Mouse (Mus musculus) lung, postnatal 14 days (tissue): ENCODE measurements around the gene Nrf1.

Experiments used
- DNase-seq: peaks from one replicate; pipeline ENCODE4 v3.0.0; 2021

The Nrf1 gene

GRCm38 (mm10) chr6:30081339-30081738 lies 33.6 kb downstream of the Nrf1 start:
- peak; percentile 41 for DNase-seq

- DNase-seq: no peak
Measured at GRCm38 (mm10) chr6:30083307-30083706, 35.5 kb downstream of the Nrf1 start.

- no peak for DNase-seq
Measured at GRCm38 (mm10) chr6:30085351-30085750, 37.6 kb downstream of the Nrf1 start.

GRCm38 (mm10) chr6:30091221-30091620 lies 43.4 kb downstream of the Nrf1 start:
- DNase-seq: no peak

GRCm38 (mm10) chr6:30092816-30093215 lies 45.0 kb downstream of the Nrf1 start:
- DNase-seq: no peak

- DNase-seq: no peak
Measured at GRCm38 (mm10) chr6:30101773-30102415, 54.1 kb downstream of the Nrf1 start.

- DNase-seq: no peak
Measured at GRCm38 (mm10) chr6:30106091-30106490, 58.3 kb downstream of the Nrf1 start.

- DNase-seq: no peak
Measured at GRCm38 (mm10) chr6:30107456-30107855, 59.7 kb downstream of the Nrf1 start.

- DNase-seq: no peak
Measured at GRCm38 (mm10) chr6:30109820-30110502, 62.2 kb downstream of the Nrf1 start.

GRCm38 (mm10) chr6:30112349-30113132 lies 64.8 kb downstream of the Nrf1 start:
- no peak for DNase-seq

GRCm38 (mm10) chr6:30114101-30114500 lies 66.3 kb downstream of the Nrf1 start:
- no peak for DNase-seq

- DNase-seq: no peak
Measured at GRCm38 (mm10) chr6:30121152-30121551, 73.4 kb downstream of the Nrf1 start.

GRCm38 (mm10) chr6:30121600-30121999 lies 73.8 kb downstream of the Nrf1 start:
- DNase-seq: no peak

- no peak for DNase-seq
Measured at GRCm38 (mm10) chr6:30123391-30123790, 75.6 kb downstream of the Nrf1 start.

- no peak for DNase-seq
Measured at GRCm38 (mm10) chr6:30126060-30126459, 78.3 kb downstream of the Nrf1 start.

GRCm38 (mm10) chr6:30126766-30127165 lies 79.0 kb downstream of the Nrf1 start:
- no peak for DNase-seq

GRCm38 (mm10) chr6:30132399-30132798 lies 84.6 kb downstream of the Nrf1 start:
- DNase-seq: no peak

GRCm38 (mm10) chr6:30135590-30135989 lies 87.8 kb downstream of the Nrf1 start:
- no peak for DNase-seq

GRCm38 (mm10) chr6:30137227-30137626 lies 89.4 kb downstream of the Nrf1 start:
- no peak for DNase-seq

GRCm38 (mm10) chr6:30139329-30140045 lies 91.7 kb downstream of the Nrf1 start:
- DNase-seq: no peak

GRCm38 (mm10) chr6:30143263-30143662 lies 95.5 kb downstream of the Nrf1 start:
- DNase-seq: no peak

- no peak for DNase-seq
Measured at GRCm38 (mm10) chr6:30147058-30147457, 99.3 kb downstream of the Nrf1 start.

- DNase-seq: no peak
Measured at GRCm38 (mm10) chr6:30147753-30148152, 100.0 kb downstream of the Nrf1 start.
